Mouse (Mus musculus): ENCODE measurements around the gene Il34. TPM values are rescaled to one million over a fixed set of nuclear protein-coding genes. Genes with fewer than 3 reads are reported as not detected.

The Il34 gene
- polyA plus RNA-seq, 1 experiment from 2014 or later = 5.3 TPM

- H3K36me3 ChIP-seq = no peaks in the 10 kb centered on the region; the same call in 1 of the 2 replicates
- no peaks in the 10 kb centered on the region for H3K9me3 ChIP-seq (replicated peaks)
- no peak overlapping the region for H3K4me3 ChIP-seq (replicated peaks)
- no peak overlapping the region for H3K4me2 ChIP-seq (replicated peaks)
- H3K27me3 ChIP-seq = no peaks in the 10 kb centered on the region
- H3K9ac ChIP-seq = no peak overlapping the region
- no peak overlapping the region for H3K27ac ChIP-seq (replicated peaks)
- ATAC-seq (ENCODE audit: insufficient number of reproducible peaks, low FRiP score, low TSS enrichment, low read depth) = no peak
- H3K4me1 ChIP-seq = peaks cover 19% of the 10 kb centered on the region
- 74% methylated on average over 5 of the region's 5 CpGs for WGBS
Measured at GRCm38 (mm10) chr8:110694226-110694625, 111.5 kb downstream of the Il34 start.

Other genes with a start within 250 kb of the Il34 start
- gene Vac14, start 187.3 kb downstream of the Il34 start, polyA plus RNA-seq (2015; fragmentation: Nextera tagmentation; extraction: Ambion mirVana) = 17.5 and 18.6 TPM in 2 replicates
- 13.8 and 15.8 TPM in 2 replicates for gene Mtss1l, start 84.4 kb downstream of the Il34 start, polyA plus RNA-seq (2015; fragmentation: Nextera tagmentation; extraction: Ambion mirVana)
- gene Cog4, start 40.7 kb upstream of the Il34 start, polyA plus RNA-seq (2015; fragmentation: Nextera tagmentation; extraction: Ambion mirVana) = 76.1 and 79.9 TPM in 2 replicates
- gene Sf3b3, start 40.9 kb upstream of the Il34 start, polyA plus RNA-seq (2015; fragmentation: Nextera tagmentation; extraction: Ambion mirVana) = 128 and 130 TPM in 2 replicates
- 11.2 and 11.7 TPM in 2 replicates for gene Fuk, start 96.6 kb upstream of the Il34 start, polyA plus RNA-seq (2015; fragmentation: Nextera tagmentation; extraction: Ambion mirVana)
- 32.6 and 34.8 TPM in 2 replicates for gene St3gal2, start 114.0 kb upstream of the Il34 start, polyA plus RNA-seq (2015; fragmentation: Nextera tagmentation; extraction: Ambion mirVana)
- gene Ddx19a, start 191.9 kb upstream of the Il34 start, polyA plus RNA-seq (2015; fragmentation: Nextera tagmentation; extraction: Ambion mirVana) = 13.7 and 15.7 TPM in 2 replicates
- gene Ddx19b, start 225.8 kb upstream of the Il34 start, polyA plus RNA-seq (2015; fragmentation: Nextera tagmentation; extraction: Ambion mirVana) = 5.3 and 6.0 TPM in 2 replicates
- 46.8 and 58.1 TPM in 2 replicates for gene Aars, start 227.2 kb upstream of the Il34 start, polyA plus RNA-seq (2015; fragmentation: Nextera tagmentation; extraction: Ambion mirVana)

Data from embryonic facial prominence, embryonic 15.5 days (tissue).